Mouse (Mus musculus): ENCODE measurements at regions not wholly inside any gene's neighbourhood (a gene's known extent, or its start where the extent isn't known, plus 50 kb on each side); places are given as distances from the start of the nearest gene placed in this dataset.
"Not testable (repeated sequence)": the region's sequence is repeated elsewhere in the genome, so short reads cannot be mapped to it uniquely, and the experiment has no call there.

GRCm38 (mm10) chr4:114296380-114296779 is 110.1 kb upstream of the Trabd2b start:
- no peak overlapping the region for H3K4me3 ChIP-seq
- DNase-seq (ENCODE audit: low spot score in 2 of 2) = no peak
- TF ChIP-seq CTCF (conservative IDR thresholded peaks at IDR 0.05) = peak; percentile 64
- H3K27ac ChIP-seq = no peak overlapping the region

DNA sequence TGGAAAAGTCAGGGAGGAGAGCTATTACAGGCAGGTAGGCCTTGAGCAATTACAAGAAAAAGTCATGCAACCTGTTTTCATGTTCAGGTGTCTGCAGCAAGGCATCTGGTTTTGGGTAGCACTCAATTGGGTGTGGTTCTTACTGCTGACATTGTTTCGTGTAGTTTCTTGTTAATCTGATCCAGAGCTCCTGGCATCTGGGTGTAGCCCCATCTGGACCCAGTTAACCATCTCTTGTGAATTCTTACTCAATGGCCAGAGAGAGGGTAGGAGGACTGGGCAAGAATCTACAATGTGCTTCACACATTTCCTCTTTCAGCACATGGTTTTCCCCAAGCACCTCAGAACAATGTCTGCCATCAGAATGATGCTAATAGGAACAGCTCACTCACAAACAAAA is 108.0 kb upstream of the Trabd2b start:
- H3K27ac ChIP-seq; H3K4me3 ChIP-seq; DNase-seq (ENCODE audit: low spot score in 2 of 2): not testable (repeated sequence)

- TF ChIP-seq CTCF (conservative IDR thresholded peaks at IDR 0.05) = peak; percentile 80
- DNase-seq (ENCODE audit: low spot score in 2 of 2) = peak; percentile 38 to 60
- H3K4me3 ChIP-seq = no peak overlapping the region
- no peak overlapping the region for H3K27ac ChIP-seq
Observed at GRCm38 (mm10) chr4:114300390-114301012, 106.0 kb upstream of the Trabd2b start.

DNA sequence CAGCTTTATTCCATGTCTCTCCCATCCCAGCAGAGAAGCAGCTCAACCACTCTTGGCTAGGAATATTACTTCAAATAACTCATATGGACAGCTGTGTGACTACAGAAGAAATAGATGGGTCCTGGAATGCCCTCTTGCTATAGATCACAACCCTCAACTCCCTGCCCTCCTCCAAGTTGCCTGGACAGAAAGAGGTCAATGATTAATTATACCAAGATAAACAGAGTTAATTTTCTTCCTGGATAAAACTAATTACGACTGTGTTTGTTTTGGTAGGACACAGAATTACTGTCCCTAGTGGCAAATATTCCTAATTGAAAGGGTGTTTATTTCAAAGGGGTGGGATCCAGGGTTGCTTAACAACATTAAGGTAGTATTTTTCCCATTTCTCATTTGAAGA is 101.9 kb upstream of the Trabd2b start:
- H3K27ac ChIP-seq = no peak overlapping the region
- no peak for DNase-seq (ENCODE audit: low spot score in 2 of 2)
- H3K4me3 ChIP-seq = no peak overlapping the region
- no peak for TF ChIP-seq CTCF (conservative IDR thresholded peaks at IDR 0.05)

- DNase-seq (ENCODE audit: low spot score in 2 of 2) = no peak
- no peak overlapping the region for H3K27ac ChIP-seq
- 0 out of 2 replicates have a peak, but pooled peaks have one; percentile 8 for TF ChIP-seq CTCF (conservative IDR thresholded peaks at IDR 0.05)
- no peak overlapping the region for H3K4me3 ChIP-seq
Observed at GRCm38 (mm10) chr4:114307491-114307890, 99.0 kb upstream of the Trabd2b start.

DNA sequence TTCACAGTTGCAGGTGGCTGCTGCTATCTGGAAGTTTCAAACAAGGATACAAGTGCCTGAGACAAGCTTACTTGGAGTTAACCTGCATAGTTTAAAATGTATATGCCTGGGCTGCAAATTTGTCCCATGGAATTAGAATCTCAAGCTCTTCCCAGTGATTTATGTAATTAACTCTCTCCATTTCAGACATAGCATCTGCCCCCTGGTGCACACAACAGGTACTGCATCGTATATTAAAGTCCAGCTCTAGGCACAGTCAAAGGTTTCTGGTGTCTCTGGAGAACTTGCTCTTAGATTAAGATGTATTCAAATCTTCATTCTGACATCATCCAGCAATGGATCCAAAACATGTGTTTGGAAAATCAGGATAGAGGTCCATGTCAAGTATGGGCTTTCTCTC is 98.0 kb upstream of the Trabd2b start:
- TF ChIP-seq CTCF (conservative IDR thresholded peaks at IDR 0.05) = peak; percentile 84
- Histone ChIP-seq H3K4me3 (no peak overlapping the region), H3K27ac (no peak overlapping the region)
- DNase-seq (ENCODE audit: low spot score in 2 of 2) = peak in 1 of 2 experiments; percentile 33

GRCm38 (mm10) chr4:114315051-114315450 is 91.5 kb upstream of the Trabd2b start:
- H3K27ac ChIP-seq = no peak overlapping the region
- H3K4me3 ChIP-seq = no peak overlapping the region
- no peak for TF ChIP-seq CTCF (conservative IDR thresholded peaks at IDR 0.05)
- DNase-seq (ENCODE audit: low spot score in 2 of 2) = no peak

- Histone ChIP-seq H3K4me3 (no peak overlapping the region), H3K27ac (no peak overlapping the region)
- TF ChIP-seq CTCF (conservative IDR thresholded peaks at IDR 0.05) = no peak
- DNase-seq (ENCODE audit: low spot score in 2 of 2) = no peak
Observed at GRCm38 (mm10) chr4:114315556-114315955, 91.0 kb upstream of the Trabd2b start.

GRCm38 (mm10) chr4:114317076-114317475 is 89.4 kb upstream of the Trabd2b start:
- TF ChIP-seq CTCF (conservative IDR thresholded peaks at IDR 0.05) = no peak
- no peak for DNase-seq (ENCODE audit: low spot score in 2 of 2)
- H3K27ac ChIP-seq = no peak overlapping the region
- no peak overlapping the region for H3K4me3 ChIP-seq

DNA sequence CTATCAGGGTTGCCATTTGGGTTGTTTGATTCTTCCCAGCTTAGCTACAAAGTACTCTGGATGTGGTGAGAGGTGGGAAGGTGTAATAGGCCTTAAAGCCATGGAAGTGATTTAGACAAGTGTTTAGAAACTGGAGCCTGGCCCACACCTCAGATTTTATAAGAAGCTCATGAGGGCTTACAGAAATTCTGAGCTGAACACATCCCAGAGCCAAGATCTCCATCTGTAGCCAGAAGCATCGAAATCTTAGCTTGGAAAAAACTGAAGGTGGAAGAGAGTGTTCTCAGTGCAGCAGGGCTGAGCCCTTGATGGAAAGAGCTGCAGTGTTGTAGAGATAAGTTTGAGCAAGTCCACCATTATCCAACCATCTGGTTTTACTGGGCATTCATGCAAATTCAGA is 86.4 kb upstream of the Trabd2b start:
- H3K27ac ChIP-seq = no peak overlapping the region
- no peak for TF ChIP-seq CTCF (conservative IDR thresholded peaks at IDR 0.05)
- no peak overlapping the region for H3K4me3 ChIP-seq
- DNase-seq (ENCODE audit: low spot score in 2 of 2) = no peak

DNA sequence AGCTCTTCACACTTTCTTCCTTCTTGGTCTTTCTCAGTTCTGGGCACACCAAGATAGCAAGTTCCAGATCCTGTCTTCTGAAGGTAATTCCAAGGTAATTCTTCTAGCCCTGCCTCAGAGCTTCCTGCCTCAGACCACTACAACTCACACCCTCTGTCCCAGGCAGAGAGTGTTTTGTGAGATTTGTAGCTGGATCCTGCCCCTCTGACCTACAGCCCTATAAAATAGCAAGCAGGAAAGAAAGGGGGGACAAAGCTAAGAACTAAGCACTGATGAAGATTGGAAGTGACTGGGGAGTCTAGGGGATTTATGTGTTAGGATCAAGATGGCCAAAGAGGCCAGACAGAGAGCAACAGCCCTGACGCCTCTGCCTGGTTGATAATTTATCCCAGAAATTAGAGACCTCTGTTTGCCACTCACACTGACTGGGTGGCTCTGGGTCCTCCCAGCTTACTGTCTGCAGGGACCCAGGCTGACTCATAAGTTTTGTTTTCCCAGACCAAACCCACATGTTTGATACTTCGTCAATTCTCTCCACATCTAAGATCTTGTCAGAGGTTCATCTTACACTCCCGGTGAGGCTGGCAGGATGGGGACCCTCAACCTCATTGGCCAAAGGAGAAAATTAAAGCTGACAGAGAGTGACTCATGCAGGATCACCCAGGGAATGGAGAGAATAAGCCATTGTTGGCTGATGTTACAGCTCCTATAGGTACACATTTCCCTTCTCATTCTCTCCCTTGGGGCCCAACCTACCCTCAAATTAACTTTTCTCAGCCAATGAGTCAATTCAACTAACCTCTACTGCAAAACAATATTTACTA is 84.8 kb upstream of the Trabd2b start:
- TF ChIP-seq CTCF (conservative IDR thresholded peaks at IDR 0.05) = no peak
- no peak for DNase-seq (ENCODE audit: low spot score in 2 of 2)
- no peak overlapping the region for H3K27ac ChIP-seq
- no peak overlapping the region for H3K4me3 ChIP-seq

DNA sequence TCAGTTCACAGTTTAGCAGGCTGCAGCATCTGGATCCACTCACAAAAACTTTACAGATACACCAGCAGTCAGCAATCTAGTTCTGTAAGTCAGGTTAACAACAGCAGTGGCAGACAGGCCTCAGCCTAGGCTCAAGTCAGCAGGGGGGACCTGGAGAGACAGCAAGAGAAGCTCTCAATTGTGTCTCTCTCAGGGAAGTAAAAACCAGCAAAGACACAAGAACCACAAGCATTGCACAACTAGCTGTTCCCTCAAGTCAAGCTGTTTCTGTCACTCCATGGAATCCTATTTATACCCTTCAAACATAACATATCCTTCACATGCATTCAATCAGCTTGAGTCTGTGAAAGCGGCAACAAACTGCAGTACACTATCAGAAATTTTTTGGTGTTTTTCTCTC is 76.5 kb upstream of the Trabd2b start:
- Histone ChIP-seq H3K27ac (no peak overlapping the region), H3K4me3 (no peak overlapping the region)
- no peak for TF ChIP-seq CTCF (conservative IDR thresholded peaks at IDR 0.05)
- no peak for DNase-seq (ENCODE audit: low spot score in 2 of 2)

- Histone ChIP-seq H3K4me3 (no peak overlapping the region), H3K27ac (no peak overlapping the region)
- TF ChIP-seq CTCF (conservative IDR thresholded peaks at IDR 0.05) = no peak
- no peak for DNase-seq (ENCODE audit: low spot score in 2 of 2)
Observed at GRCm38 (mm10) chr4:114331161-114331560, 75.4 kb upstream of the Trabd2b start.

DNA sequence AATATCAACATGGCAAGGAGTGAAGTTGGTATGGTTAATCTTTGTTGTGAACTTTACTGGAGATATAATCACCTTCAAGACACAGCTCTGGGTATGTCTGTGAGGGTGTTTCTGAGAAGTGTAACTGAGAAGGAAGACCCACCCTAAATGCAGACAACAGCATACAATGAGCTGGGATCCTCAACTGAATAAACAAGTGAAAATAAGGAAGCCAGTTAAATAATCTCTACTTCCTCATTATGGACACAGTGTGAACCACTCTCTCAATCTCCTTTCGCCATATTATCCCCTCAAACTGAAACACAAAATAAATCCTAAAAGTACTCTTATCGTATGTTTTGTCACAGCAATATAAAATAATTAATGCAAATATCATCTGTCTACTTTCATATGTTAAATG is 71.7 kb upstream of the Trabd2b start:
- DNase-seq (ENCODE audit: low spot score in 2 of 2) = no peak
- no peak for TF ChIP-seq CTCF (conservative IDR thresholded peaks at IDR 0.05)
- H3K4me3 ChIP-seq = no peak overlapping the region
- H3K27ac ChIP-seq = no peak overlapping the region
